Mouse (Mus musculus) lung, postnatal 0 days (tissue): Measurements from ENCODE around the gene Acaa1a. TPM values are rescaled to one million over a fixed set of nuclear protein-coding genes. Genes with fewer than 3 reads are reported as not detected.

Source experiments
- ATAC-seq: fragments of 200-750 bp; cut with Nextera tagmentation; 2 replicates; pipeline ENCODE4 v1.8.0; 2017; ENCODE audit warnings: moderate library complexity
- DNase-seq: peaks from one replicate; pipeline ENCODE4 v3.0.0-alpha.2; 2016; ENCODE audit warnings: low spot score
- H3K27ac ChIP-seq: fragments of 300-500 bp; sonication (generic); 2 replicates; pipeline ENCODE4 v1.5.1; 2014; ENCODE audit warnings: antibody characterized with exemption, mild to moderate bottlenecking, low read length, mixed read lengths
- H3K27me3 ChIP-seq: fragments of 300-500 bp; sonication (generic); replicated peaks from 2 replicates; pipeline ENCODE4 v1.6.1; 2014; ENCODE audit warnings: low read length, mixed read lengths; ENCODE audit not compliant: insufficient read depth
- H3K36me3 ChIP-seq: fragments of 300-500 bp; sonication (generic); 2 replicates; pipeline ENCODE4 v1.6.1; 2014; ENCODE audit warnings: low read length, mixed read lengths; ENCODE audit not compliant: insufficient read depth
- H3K4me1 ChIP-seq: fragments of 300-500 bp; sonication (generic); 2 replicates; pipeline ENCODE4 v1.6.1; 2014; ENCODE audit warnings: antibody characterized with exemption, low read depth, low read length, mixed read lengths; ENCODE audit not compliant: insufficient read depth
- H3K4me2 ChIP-seq: fragments of 300-500 bp; sonication (generic); replicated peaks from 2 replicates; pipeline ENCODE4 v1.6.1; 2014; ENCODE audit warnings: low read depth, mild to moderate bottlenecking, low read length, moderate library complexity, mixed read lengths
- H3K4me3 ChIP-seq: fragments of 300-500 bp; sonication (generic); 2 replicates; pipeline ENCODE4 v1.5.1; 2014; ENCODE audit warnings: low read depth, low read length
- H3K9ac ChIP-seq: fragments of 300-500 bp; sonication (generic); replicated peaks from 2 replicates; pipeline ENCODE4 v1.6.1; 2014; ENCODE audit warnings: low read depth, mild to moderate bottlenecking
- H3K9me3 ChIP-seq: fragments of 300-500 bp; sonication (generic); 2 replicates; pipeline ENCODE4 v1.6.1; 2016; ENCODE audit warnings: low read length, mixed read lengths
- CTCF ChIP-seq: IDR thresholded peaks from 2 replicates; pipeline ENCODE4 v1.5.1; 2016; ENCODE audit warnings: antibody characterized with exemption, mild to moderate bottlenecking
- EP300 ChIP-seq: IDR thresholded peaks from 2 replicates; pipeline ENCODE4 v1.6.1; 2016; ENCODE audit warnings: antibody characterized with exemption, mild to moderate bottlenecking, control low read depth
- WGBS: fragments of 180-500 bp; shearing (Covaris S2); extraction: QIAGEN DNeasy Blood & Tissue Kit; methylation state at CpG from one replicate; pipeline ENCODE4 v1.1.7; 2014; 5-methylcytosine and 5-hydroxymethylcytosine counted together
- polyA plus RNA-seq: library from polyadenylated mRNA; unstranded; fragments of >200 nt; fragmentation: Nextera tagmentation; extraction: Ambion mirVana; gene quantifications from 2 replicates; pipeline ENCODE4 v1.2.1, GENCODE M21; 2015

Gene Acaa1a
- polyA plus RNA-seq, 1 experiment from 2014 or later, result 114 TPM

DNA sequence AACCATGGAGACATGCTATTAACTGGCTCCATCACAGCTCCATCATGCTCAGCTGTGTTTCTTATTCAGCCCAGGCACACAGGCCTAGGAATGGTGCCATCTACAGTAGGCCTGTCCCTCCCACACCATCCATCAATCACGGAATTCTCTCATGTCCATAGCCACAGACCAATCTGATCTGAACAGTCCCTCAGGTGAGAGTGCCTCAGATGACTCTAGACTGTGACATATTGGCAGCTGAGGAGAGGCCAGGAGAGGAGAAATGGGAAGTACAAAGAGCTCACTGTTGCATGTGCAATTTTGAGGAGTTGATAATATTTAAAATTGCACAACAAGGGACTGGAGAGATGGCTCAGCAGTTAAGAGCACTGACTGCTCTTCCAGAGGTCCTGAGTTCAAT, 55.3 kb downstream of the Acaa1a start:
- H3K9ac ChIP-seq, result no peak overlapping the region
- no peak overlapping the region for H3K27ac ChIP-seq
- no peak overlapping the region for H3K4me2 ChIP-seq
- no peak overlapping the region for H3K4me3 ChIP-seq
- no peaks in the 10 kb centered on the region for H3K36me3 ChIP-seq
- H3K9me3 ChIP-seq, result no peaks in the 10 kb centered on the region
- no peaks in the 10 kb centered on the region for H3K27me3 ChIP-seq
- WGBS, result 67% methylated on average over 1 of the region's 1 CpGs
- TF ChIP-seq EP300, result no peak
- TF ChIP-seq CTCF, result no peak
- ATAC-seq (no peak), DNase-seq (no peak)
- no peaks in the 10 kb centered on the region for H3K4me1 ChIP-seq

Other genes with a start within 250 kb of the Acaa1a start
- 9.1 and 10.4 TPM in 2 replicates for gene Plcd1, start 246.2 kb upstream of the Acaa1a start, polyA plus RNA-seq
- gene Dlec1, start 237.2 kb upstream of the Acaa1a start, polyA plus RNA-seq, result 0.57 and 0.64 TPM in 2 replicates
- 5.8 and 7.0 TPM in 2 replicates for gene Acaa1b, start 182.6 kb upstream of the Acaa1a start, polyA plus RNA-seq
- not detected in 2 replicates for gene Gm47289, start 180.5 kb upstream of the Acaa1a start, polyA plus RNA-seq
- gene Slc22a13, start 130.6 kb upstream of the Acaa1a start, polyA plus RNA-seq, result not detected in 2 replicates
- 6.6 and 8.0 TPM in 2 replicates for gene Oxsr1, start 17.2 kb upstream of the Acaa1a start, polyA plus RNA-seq
- 50.3 and 61.3 TPM in 2 replicates for gene Myd88, start 1.7 kb downstream of the Acaa1a start, polyA plus RNA-seq
- gene Xylb, start 17.7 kb downstream of the Acaa1a start, polyA plus RNA-seq, result 2.0 and 2.2 TPM in 2 replicates
- 0.17 TPM in 1 of 2 replicates, not detected in the other for gene Slc22a14, start 25.9 kb downstream of the Acaa1a start, polyA plus RNA-seq
- gene Acvr2b, start 62.4 kb downstream of the Acaa1a start, polyA plus RNA-seq, result 15.6 TPM in 2 replicates
- 6.9 and 7.4 TPM in 2 replicates for gene Exog, start 105.3 kb downstream of the Acaa1a start, polyA plus RNA-seq
- gene Scn5a, start 239.3 kb downstream of the Acaa1a start, polyA plus RNA-seq, result 0.23 and 0.32 TPM in 2 replicates